Mouse (Mus musculus) granulocyte monocyte progenitor cell, adult 5-6 weeks (primary cell): ENCODE results near the gene Tacc3. TPM values are rescaled to one million over a fixed set of nuclear protein-coding genes. Genes with fewer than 3 reads are reported as not detected.
A peak's percentile ranks its signal among the peaks of the same experiment; 100 is the strongest.

ENCODE experiments used
- ATAC-seq: replicated peaks from 2 replicates; pipeline ENCODE4 v1.8.0; 2016; ENCODE audit warnings: mild to moderate bottlenecking, moderate TSS enrichment, inconsistent platforms; ENCODE audit not compliant: poor library complexity, severe bottlenecking
- total RNA-seq, 2 experiments: library from RNA; stranded (forward) in 1 of 2; stranded (reverse) in 1 of 2; fragments of 200-712, 200-1000 nt in 1 of 2; fragments of >200 nt in 1 of 2; fragmentation: Nextera tagmentation in 1 of 2; gene quantifications; 2 replicates each; pipeline ENCODE4 v1.2.3; 2014 to 2017

Gene Tacc3
- 79.1 and 81.0 TPM in 2 replicates for total RNA-seq (2014; fragmentation: Nextera tagmentation)
- 186 and 201 TPM in 2 replicates for total RNA-seq (2017)

DNA sequence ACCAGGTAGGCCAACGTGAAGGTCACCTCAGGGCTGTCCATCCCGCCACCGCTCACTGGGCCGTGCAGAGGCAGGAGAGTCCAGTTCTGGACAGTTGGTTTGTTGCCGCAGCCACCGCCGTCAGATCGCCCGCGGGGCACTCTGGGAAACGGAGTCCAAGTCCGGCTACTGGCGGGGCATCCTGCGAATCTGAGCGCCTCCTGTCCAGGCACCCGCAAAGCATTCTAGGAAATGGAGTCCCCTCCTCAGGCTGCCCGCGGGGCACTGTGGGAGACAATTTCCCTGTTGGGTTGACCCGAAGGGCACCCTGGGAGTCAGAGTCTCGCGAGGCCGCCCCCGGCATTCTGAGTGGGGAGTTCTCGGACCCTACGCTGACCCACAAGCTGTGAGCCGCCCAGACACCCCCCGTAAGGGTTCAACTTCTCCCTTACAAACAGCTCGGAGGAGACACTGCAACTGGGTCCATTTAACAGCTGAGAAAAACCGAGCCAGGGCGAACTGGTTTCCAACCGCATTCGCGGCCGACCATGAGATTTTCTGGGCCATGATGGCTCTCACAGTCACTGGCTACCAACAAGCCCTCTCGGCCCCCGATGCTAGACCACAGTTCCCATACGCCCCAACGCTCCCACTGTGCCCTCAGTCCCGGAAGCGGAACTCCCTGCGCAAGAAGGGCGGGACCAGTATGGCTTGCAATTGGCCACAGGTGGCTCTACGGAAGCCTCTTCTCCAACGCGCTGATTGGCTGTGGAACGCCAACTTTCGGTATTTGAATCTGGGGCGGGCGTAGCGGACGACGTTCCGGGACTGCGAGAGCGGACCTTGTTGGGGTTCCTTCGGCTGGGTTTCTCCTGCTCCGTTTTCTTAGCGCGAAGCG is at the start of gene Tacc3, which contains the start of gene Tmem129:
Tacc3 (plus strand) TSS at position 342 of the 877 bp plus-strand sequence.
Tmem129 (minus strand) TSS at position 630 of the 877 bp plus-strand sequence.
- peak; percentile 84 for ATAC-seq

DNA sequence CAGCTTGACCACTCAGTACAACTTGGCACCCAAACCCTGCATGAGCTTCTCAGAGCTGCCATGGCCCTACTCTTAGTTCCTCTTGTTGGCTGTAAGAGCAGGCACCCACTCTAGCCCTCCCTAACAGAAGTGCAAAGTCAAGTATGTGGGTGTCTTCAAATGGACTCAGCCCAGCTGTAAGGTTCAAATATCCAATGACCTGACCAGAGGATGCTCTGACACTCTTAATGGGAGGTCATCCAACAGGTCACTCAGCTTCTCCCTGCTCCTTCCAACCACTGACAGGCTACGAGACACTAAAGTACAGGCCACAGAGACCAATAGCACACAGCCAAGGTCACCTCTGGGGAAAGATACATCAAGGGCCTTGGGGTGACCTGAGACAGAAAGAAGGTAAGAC is 48.7 kb upstream of the Tacc3 start:
- ATAC-seq, result no peak

DNA sequence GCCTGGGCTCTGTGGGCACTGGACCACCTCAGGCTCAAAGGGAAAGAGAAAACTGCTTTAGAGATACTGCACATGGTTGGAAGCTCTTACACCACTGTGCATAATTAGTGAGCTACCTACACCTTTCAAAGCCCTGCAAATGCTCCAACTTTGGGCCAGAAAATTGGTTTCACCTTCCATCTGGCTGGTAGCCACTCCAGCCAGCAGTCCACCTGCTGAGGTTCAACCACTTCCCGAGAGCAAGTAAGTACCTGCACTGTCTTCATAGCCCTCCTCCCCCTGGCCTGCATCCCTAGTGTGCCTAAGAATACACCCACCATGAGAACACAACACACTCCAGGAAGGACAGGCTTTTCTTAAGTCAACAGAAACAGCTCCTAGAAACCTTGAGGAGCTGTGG is 46.1 kb upstream of the Tacc3 start:
- no peak for ATAC-seq

DNA sequence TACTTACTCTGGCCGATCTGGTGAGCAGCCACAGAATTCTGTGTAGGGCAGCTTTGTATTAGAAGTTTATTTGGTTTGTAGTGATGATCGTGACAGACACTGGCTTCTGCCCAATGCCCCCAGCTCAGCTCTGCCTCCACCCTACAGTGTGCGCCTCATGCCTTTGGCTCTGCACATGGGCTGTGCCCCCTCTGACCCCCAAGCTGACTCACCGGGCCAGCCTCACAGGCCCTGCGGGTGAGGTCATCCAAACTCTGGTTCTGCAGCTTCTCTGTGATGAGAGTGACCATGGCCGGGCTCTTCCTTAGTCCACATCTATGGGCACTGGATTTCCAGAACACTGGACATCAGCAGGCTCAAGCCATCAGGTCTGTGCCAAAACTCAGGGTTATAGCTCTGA is 43.5 kb upstream of the Tacc3 start:
- ATAC-seq, result no peak

DNA sequence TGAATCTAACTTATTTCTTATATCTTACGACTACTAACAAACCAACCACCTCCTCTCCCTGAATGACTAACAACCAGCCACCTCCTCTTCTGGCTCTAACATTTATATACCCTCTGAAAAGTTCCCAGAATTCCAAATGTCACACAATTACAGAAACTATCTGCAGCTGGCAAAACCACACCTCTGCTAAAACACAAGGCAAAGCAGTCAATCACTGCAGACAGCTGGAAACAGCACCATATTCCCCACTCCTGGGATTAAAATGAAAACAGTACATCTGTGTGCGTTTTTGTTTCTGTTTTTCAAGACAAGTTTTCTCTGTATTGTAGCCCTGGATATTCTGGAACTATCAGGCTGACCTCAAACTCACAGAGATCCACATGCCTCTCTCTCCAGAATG is 35.3 kb upstream of the Tacc3 start:
- no peak for ATAC-seq

DNA sequence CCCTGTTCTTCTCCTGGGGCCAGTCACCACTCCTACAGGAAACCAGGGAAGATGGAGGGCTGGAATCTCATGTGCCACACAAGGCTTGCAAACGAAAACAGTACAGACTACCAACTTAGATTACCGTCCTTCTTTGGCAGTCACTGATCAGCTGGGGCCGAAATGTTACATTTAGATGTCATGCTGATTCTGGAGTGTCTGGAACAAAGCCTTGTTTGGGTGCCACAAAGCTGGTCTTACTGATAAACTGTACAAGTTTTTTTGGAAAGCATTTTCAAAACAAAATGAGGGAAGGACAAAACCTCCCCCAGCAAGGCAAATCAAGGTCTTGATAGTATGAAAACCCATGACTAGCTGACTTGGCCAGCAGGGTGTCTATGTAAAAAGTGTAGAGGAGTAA is 34.2 kb upstream of the Tacc3 start:
- no peak for ATAC-seq

DNA sequence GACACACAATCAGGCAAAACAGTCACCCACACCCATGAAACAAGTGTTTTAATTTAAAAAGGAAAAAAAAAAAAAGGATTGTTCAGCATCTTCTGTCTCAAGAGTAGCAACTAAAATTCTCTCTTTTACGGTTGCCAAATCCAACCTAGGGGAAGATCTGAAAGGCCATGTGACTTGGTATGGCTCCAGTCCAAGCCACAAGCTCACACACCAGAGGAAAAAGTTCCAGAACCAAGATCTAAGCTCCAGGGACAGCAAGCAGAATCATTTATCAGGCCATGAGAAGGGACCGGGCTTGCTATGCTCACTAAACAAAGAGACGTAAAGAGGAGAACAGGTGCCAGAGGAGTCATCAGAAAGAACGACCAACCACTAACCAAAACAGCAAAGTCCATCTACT is 30.0 kb upstream of the Tacc3 start:
- no peak for ATAC-seq

DNA sequence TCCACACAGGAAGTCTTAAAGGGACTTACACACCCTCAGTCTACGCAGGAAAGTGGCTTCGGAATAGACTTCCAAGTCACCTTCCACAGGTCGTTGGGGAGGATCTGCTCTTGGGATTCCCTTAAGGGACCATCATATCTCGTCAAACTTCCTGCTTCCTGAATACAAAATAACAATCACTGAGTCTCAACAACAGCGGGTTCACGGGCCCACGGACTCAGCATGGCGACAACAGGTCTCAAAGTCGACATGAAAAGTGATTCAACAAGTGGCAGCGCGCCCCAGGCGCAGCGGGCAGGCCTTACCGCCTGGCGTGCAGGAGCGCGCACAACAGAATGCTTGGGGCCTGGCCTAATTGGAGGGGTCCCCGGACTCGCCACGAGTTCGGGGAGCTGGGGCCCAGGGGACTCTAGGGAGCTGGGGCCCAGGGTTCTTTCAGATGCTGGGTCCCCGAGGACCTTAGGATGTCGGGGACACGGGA is 29.1 kb upstream of the Tacc3 start:
- ATAC-seq, result peak; percentile 5; the same call in 1 of the 2 replicates

DNA sequence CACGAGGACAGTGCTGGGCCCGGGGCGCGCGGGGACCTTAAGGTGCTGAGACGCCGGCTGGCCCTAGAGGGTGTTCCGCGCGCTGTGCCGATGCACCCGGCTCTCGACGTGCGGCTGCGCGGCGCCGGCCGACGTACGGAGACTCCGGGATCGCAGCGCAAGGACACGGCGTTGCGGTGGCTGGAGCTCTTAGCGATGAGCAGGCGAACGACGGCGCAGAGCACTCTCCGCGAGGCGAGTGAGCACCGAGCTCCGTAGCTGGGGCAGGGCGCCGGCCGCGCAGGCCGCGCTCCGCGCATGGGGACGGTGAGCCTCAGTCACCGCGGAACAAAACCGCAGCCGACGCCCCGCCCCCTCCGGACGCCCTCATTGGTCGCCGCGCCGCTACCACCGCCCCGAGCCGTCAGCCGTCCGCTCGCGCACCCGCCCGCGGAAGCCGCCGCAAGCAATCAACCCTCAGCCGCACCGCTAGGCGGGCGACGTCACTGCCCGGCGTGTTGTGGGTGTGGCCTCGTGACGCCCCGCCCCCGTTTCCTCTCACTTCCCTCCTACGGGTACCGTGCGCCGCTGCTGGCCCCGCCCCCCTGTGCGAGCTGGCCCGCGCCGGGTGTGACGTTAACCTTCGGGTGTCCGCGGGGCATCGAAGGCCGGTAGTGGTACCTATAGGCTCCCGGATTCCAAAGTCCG is 28.5 kb upstream of the Tacc3 start, which contains the start of the genes Fam53a and Gm9903:
Fam53a (minus strand) TSS at position 335 of the 687 bp plus-strand sequence.
Gm9903 (plus strand) TSS at position 625 of the 687 bp plus-strand sequence.
- ATAC-seq, result peak; percentile 92

DNA sequence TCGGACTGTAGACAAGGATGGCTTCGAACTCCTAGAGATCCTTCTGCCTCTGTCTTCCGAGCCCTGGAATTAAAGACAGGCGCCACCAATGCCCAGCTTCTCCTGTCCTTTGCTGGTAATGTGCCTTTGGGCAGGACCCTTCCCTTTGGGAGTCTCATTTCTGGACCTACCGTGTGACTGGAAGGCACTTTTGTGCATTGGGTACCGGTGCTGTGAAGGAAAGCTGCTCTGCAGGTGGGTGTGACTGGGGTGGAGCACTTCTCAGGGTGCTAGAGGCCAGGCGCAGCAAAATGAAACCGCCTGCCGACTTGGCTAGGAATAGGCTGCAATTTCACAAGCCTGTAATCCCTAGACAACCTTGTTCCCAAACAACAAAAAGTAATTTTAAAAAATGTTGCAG is 27.9 kb upstream of the Tacc3 start:
- ATAC-seq, result no peak

DNA sequence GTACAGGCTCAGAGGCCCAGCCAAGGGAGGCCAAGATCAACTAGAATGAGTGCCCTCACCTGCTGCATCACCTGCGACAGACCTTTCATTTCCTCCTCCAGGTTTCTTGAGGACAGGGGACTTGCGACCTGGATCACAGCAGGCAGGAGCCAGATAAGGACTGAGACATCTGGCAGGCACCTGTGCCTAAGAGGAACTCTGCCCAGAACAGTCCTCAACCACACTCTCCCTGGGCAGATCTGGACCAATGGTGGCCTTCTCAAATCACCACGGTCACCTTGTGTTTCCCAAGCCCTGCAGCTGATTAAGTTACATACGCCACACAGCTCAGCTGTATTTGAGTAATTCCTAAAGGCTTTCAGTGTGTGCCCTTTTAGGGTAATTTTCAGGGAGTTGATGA is 27.3 kb upstream of the Tacc3 start:
- no peak for ATAC-seq

DNA sequence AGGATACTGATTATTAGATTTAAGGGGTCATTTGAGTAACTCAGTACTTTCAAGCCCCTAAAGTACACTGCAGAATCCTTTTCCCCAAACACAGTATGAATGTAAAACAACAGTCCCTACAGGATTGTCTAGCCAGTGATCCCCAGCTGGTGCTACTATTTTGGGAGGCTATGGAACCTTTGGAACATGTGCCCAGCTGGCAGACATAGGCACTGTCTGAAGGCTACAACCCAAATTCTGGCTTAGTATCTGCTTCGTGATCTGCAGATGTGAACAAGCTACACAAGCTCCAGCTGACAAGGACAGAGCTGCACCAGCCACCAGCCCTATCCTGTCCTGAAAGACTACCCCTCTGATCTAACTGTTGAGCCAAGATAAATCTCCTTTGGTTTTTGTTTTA is 25.4 kb upstream of the Tacc3 start:
- no peak for ATAC-seq

DNA sequence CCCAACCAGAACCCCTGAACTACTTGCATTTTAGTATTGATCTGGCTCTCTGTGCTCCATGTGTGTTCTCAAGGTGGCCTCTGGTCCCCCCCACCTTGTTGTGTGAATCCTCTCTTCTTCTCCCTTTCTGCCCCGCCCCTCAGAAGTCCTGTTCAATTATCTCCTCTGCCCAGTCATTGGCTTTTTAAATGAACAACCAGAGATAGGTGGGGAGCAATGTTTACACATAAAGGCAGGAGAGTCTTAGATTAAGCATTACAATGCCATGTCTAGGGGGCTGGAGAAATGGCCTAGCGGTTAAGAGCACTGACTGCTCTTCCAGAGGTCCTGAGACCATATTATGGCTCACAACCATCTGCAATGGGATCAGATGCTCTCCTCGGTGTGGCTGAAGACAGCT is 22.6 kb upstream of the Tacc3 start:
- no peak for ATAC-seq

DNA sequence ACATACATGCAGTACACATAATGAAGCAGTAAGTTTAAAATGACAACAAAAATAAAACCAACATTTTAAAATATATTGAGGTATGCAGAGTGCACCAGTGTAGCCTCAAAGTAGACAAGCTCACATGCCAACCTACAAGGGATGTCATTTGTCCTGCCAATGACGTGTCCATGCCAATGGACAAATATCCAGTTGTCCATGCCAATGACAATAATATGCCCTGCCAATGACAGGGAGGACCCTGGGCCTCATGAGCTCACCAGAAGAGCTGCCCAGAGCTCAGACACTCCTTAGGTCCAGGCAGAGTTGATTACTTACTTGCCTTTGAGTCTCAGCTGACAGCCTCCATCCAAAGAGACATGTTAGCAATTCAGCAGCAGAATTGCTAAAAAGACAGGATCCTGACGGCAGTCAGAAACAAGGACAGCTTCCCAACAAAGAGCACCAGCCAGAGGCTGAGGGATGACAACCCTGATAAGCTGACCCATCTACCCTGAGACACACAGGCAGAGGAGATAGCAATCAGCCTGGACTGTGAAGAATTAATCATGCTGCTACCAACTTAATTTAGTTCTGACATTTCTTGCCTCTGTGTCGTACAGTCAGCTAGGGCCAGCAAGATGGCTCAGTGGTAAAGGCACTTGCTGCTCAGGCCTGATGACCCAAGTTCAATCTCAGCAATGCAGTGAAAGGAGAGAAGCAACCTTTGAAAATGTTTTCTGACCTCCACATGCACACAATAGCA is 20.1 kb upstream of the Tacc3 start:
- ATAC-seq, result no peak

DNA sequence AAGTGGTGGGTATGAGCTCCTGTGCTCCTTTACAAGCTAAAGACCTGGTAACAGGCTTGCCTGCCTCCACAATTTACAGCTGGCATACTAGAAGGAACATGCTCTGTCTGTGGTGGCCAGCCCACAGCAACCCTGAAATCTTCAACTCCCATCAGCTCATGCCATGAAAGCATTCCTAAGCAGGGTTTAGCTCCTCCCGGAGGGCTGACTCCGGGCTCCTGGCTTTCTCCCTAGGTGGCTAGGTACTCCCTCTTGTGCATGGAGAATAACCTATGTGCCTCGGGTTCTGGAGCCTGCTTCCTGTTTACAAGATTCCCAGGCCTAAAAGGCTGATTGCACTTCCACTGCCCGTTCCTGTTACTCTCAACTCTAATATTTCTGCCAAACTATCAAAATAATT is 19.1 kb upstream of the Tacc3 start:
- ATAC-seq, result no peak

DNA sequence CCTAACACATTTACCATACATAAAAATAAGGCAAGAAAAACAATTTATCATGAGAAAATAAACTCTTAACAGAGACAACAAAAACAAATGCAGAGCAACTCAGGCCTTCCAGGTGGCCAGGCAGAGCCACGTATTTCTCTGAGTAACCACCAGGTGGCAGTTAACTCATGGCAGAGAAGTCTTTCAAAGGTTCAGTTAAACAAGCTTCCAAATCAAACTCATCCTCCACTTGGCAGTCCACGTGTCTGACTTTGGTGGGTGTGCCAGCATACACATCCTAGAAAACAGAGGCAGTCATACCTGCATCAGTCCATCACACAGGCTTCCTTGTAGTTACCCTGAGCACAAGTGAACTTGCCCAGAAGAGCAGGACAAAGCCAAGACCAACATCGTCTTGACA is 17.3 kb upstream of the Tacc3 start:
- peak; percentile 35; the same call in 1 of the 2 replicates for ATAC-seq

DNA sequence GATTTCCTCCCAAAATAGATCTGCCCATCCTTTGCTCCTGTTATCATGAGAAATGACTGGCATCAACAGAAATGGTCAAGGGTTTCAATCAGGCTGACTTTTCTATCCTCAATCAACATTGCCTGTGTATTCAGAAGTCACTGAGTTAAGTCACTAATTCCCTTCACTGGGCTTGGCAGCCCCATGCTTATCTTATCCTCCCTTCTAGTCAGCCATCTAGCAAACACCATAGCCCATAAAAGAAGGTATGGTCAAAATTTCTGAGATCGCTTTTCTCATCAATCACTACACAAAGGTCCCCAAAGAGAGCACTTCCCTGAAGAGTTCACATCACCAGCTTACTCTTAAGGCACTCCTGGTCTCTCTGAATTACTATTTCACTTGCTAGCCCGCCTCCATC is 6.9 kb upstream of the Tacc3 start:
- ATAC-seq, result no peak

DNA sequence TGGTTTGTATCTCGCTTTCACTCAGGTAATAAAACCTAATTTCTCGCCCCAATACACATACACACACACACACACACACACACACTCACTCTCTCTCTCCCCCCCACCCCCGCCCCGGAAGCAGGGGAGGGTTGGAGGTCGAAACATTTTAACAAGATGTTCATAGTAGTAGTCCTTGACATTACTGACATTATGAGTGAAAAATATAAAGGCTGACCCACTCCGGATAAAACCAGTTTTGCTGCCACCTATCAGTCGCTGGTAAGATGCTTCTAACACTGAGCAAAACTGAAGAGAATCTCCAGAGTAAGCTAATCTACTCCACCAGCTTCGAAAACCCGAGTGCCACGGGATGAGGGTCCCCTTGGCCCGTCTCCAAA is 6.4 kb upstream of the Tacc3 start:
- no peak for ATAC-seq

DNA sequence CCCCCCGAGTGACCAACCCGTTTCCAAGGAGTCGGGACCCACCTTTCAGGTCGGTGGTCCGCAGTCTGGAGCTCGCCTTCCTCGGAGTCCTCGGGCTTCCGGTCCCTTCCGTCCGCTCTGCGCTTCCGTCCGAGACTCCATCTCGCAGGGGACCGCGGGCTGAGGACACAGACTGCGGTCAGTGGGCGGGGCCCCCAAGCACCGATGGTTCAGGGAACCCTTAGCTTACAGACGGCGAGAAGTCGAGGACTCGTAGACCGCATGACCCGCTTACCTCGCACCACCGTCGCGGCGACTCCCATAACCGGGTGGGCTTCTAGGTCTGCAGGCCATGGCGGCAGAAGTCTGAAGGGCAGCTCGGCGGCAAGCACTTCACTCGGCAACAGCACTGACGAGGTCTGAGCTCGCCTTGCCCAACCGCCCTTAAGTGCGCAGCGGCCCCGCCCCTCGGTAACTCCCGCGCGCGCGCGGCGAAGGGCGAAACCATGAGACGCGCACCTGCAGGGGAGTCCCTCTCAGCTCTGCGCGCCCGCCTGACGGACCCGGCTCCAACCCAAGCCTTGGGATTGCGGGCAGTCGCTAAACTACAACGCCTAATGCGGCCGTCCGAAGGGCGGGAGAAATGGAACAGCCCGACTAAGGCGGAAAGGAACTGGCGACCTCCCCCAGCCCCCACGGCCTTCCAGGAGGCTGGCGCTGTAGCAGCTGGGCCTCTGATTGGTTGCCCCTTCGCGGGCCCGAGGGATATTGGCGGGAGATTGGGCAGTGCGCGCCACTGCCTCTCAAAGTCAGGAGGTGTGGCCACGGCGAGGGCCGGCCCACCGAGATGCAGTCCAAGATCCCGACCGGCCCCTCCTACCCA is 5.8 kb upstream of the Tacc3 start, which contains the start of gene Slbp:
Slbp (minus strand) TSS at position 654 of the 862 bp plus-strand sequence.
- ATAC-seq, result peak; percentile 86

DNA sequence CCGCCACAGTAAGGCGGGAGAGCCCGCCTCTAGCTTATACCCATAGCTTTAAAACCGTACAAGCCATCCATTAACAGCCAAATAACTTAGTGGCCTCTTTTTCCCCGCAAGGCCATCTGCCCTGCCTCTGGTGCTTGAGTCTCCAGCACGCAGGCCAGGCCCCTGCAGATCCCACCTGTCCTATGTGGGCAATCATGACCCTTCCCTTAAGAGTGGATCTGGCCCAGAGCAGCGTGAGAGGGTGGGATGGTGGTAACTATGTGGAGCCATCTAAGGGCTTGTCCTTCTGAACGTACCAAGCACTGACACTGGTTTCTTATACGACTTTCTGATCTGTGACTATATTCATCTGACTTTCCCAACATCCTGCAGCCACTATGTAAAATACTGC is 5.2 kb upstream of the Tacc3 start:
- no peak for ATAC-seq
